Mouse (Mus musculus) CH12.LX (cell line): ENCODE results near the gene Serpinb1a. TPM values are rescaled to one million over a fixed set of nuclear protein-coding genes. Genes with fewer than 3 reads are reported as not detected.

ENCODE experiments used
- DNase-seq: peaks from one replicate; pipeline ENCODE4 v3.0.0-alpha.2; 2013; ENCODE audit errors: extremely low read depth
- H3K27ac ChIP-seq: 2 replicates; pipeline ENCODE4 v1.5.1; 2012; ENCODE audit warnings: low read depth, mild to moderate bottlenecking, control low read depth, moderate library complexity; ENCODE audit not compliant: insufficient read depth
- H3K27me3 ChIP-seq: replicated peaks from 2 replicates; pipeline ENCODE3; 2012; ENCODE audit warnings: inconsistent platforms
- H3K36me3 ChIP-seq, 2 experiments: replicated peaks in 1 of 2; 2 replicates each; pipeline versions ENCODE3 to v1.6.1; 2012; ENCODE audit warnings: inconsistent platforms in 1 of 2, low read length in 1 of 2, mild to moderate bottlenecking in 1 of 2, mixed read lengths in 1 of 2, moderate library complexity in 1 of 2; ENCODE audit not compliant: control insufficient read depth in 1 of 2, insufficient read depth in 1 of 2
- H3K4me1 ChIP-seq, 2 experiments: 2 replicates each; pipeline ENCODE4 v1.6.1; 2012; ENCODE audit warnings: inconsistent platforms in 1 of 2, moderate library complexity in 1 of 2; ENCODE audit not compliant: insufficient read depth in 2 of 2, control insufficient read depth in 1 of 2
- H3K4me2 ChIP-seq: 2 replicates; pipeline ENCODE4 v1.6.1; 2012; ENCODE audit warnings: low read depth, mild to moderate bottlenecking, control low read depth; ENCODE audit not compliant: poor library complexity, insufficient read depth, severe bottlenecking
- H3K4me3 ChIP-seq, 3 experiments: fragments of 150-350 bp in 1 of 3; sonication (generic) in 1 of 3; replicated peaks in 1 of 3; 2 replicates each; pipeline versions ENCODE3 to v1.5.1; 2011 to 2012; ENCODE audit warnings: low read depth in 2 of 3, low read length in 2 of 3, mild to moderate bottlenecking in 2 of 3, moderate library complexity in 2 of 3, control low read depth in 1 of 3, improper control_type of control experiment in 1 of 3, inconsistent platforms in 1 of 3, mixed read lengths in 1 of 3; ENCODE audit not compliant: poor library complexity in 1 of 3
- H3K79me2 ChIP-seq: replicated peaks from 2 replicates; pipeline ENCODE4 v1.6.1; 2012; ENCODE audit warnings: mild to moderate bottlenecking, moderate library complexity; ENCODE audit not compliant: control insufficient read depth, poor library complexity, insufficient read depth, severe bottlenecking; ENCODE audit errors: extremely low read depth
- H3K9ac ChIP-seq: 2 replicates; pipeline ENCODE4 v1.6.1; 2012; ENCODE audit warnings: low read depth, mild to moderate bottlenecking, control low read depth, moderate library complexity; ENCODE audit not compliant: insufficient read depth
- H3K9me3 ChIP-seq: replicated peaks from 2 replicates; pipeline ENCODE3; 2012; ENCODE audit warnings: low read length, inconsistent platforms, mixed read lengths
- CHD1 ChIP-seq: IDR thresholded peaks from 2 replicates; pipeline ENCODE4 v1.6.1; 2012; ENCODE audit warnings: low read depth, low read length, improper control_type of control experiment, inconsistent platforms
- CHD2 ChIP-seq: IDR thresholded peaks from 2 replicates; pipeline ENCODE4 v1.6.1; 2011; ENCODE audit warnings: low read length, improper control_type of control experiment
- CTCF ChIP-seq, 2 experiments: IDR thresholded peaks in 1 of 2; conservative IDR thresholded peaks in 1 of 2; 2 replicates each; pipeline ENCODE4 v1.5.1; 2011 to 2012; ENCODE audit warnings: low read depth in 2 of 2, low read length in 2 of 2, improper control_type of control experiment in 1 of 2, inconsistent platforms in 1 of 2, mild to moderate bottlenecking in 1 of 2, moderate library complexity in 1 of 2
- E2F4 ChIP-seq: IDR thresholded peaks from 2 replicates; pipeline ENCODE4 v1.6.1; 2011; ENCODE audit warnings: low read depth, low read length, improper control_type of control experiment; ENCODE audit not compliant: insufficient replicate concordance
- ETS1 ChIP-seq: conservative IDR thresholded peaks from 2 replicates; pipeline ENCODE4 v1.6.1; 2012; ENCODE audit warnings: low read depth, mild to moderate bottlenecking, inconsistent platforms, low read length, improper control_type of control experiment, moderate library complexity
- HCFC1 ChIP-seq: IDR thresholded peaks from 2 replicates; pipeline ENCODE4 v1.6.1; 2012; ENCODE audit warnings: low read depth, mild to moderate bottlenecking, inconsistent platforms, low read length, improper control_type of control experiment
- IRF4 ChIP-seq: IDR thresholded peaks from 2 replicates; pipeline ENCODE4 v1.6.1; 2014; ENCODE audit warnings: low read depth, mild to moderate bottlenecking, inconsistent platforms, low read length, improper control_type of control experiment
- KAT2A ChIP-seq: IDR thresholded peaks from 2 replicates; pipeline ENCODE4 v1.6.1; 2012; ENCODE audit warnings: low read length, improper control_type of control experiment, inconsistent platforms; ENCODE audit not compliant: insufficient replicate concordance
- MAX ChIP-seq: IDR thresholded peaks from 2 replicates; pipeline ENCODE4 v1.6.1; 2011; ENCODE audit warnings: low read length, improper control_type of control experiment
- MAZ ChIP-seq: IDR thresholded peaks from 2 replicates; pipeline ENCODE4 v1.6.1; 2012; ENCODE audit warnings: low read depth, mild to moderate bottlenecking, inconsistent platforms, low read length, improper control_type of control experiment, moderate library complexity
- MEF2A ChIP-seq: IDR thresholded peaks from 2 replicates; pipeline ENCODE4 v1.6.1; 2014; ENCODE audit warnings: low read depth, mild to moderate bottlenecking, inconsistent platforms, low read length, improper control_type of control experiment, borderline replicate concordance
- MXI1 ChIP-seq: IDR thresholded peaks from 2 replicates; pipeline ENCODE4 v1.6.1; 2011; ENCODE audit warnings: mild to moderate bottlenecking, low read depth, low read length, improper control_type of control experiment
- MYC ChIP-seq: IDR thresholded peaks from 2 replicates; pipeline ENCODE4 v1.6.1; 2011; ENCODE audit warnings: low read depth, mild to moderate bottlenecking, improper control_type of control experiment, low read length
- NELFE ChIP-seq: IDR thresholded peaks from 2 replicates; pipeline ENCODE4 v1.6.1; 2011; ENCODE audit warnings: low read depth, low read length, improper control_type of control experiment
- NRF1 ChIP-seq: IDR thresholded peaks from 2 replicates; pipeline ENCODE4 v1.6.1; 2014; ENCODE audit warnings: low read depth, mild to moderate bottlenecking, inconsistent platforms, low read length, improper control_type of control experiment, moderate library complexity
- POLR2A ChIP-seq: IDR thresholded peaks from 2 replicates; pipeline ENCODE4 v1.6.1; 2011; ENCODE audit warnings: low read depth, mild to moderate bottlenecking, improper control_type of control experiment, low read length
- SIN3A ChIP-seq: IDR thresholded peaks from 2 replicates; pipeline ENCODE4 v1.6.1; 2012; ENCODE audit warnings: low read length, improper control_type of control experiment, inconsistent platforms
- TBP ChIP-seq: conservative IDR thresholded peaks from 2 replicates; pipeline ENCODE4 v1.6.1; 2011; ENCODE audit warnings: low read depth, low read length, improper control_type of control experiment
- TCF12 ChIP-seq: IDR thresholded peaks from 2 replicates; pipeline ENCODE4 v1.6.1; 2014; ENCODE audit warnings: low read depth, mild to moderate bottlenecking, inconsistent platforms, low read length, improper control_type of control experiment
- UBTF ChIP-seq: IDR thresholded peaks from 2 replicates; pipeline ENCODE4 v1.6.1; 2012; ENCODE audit warnings: low read depth, mild to moderate bottlenecking, inconsistent platforms, low read length, improper control_type of control experiment, moderate library complexity
- USF1 ChIP-seq: IDR thresholded peaks from 2 replicates; pipeline ENCODE4 v1.6.1; 2014; ENCODE audit warnings: low read depth, mild to moderate bottlenecking, inconsistent platforms, low read length, improper control_type of control experiment
- USF2 ChIP-seq: conservative IDR thresholded peaks from 2 replicates; pipeline ENCODE4 v1.6.1; 2011; ENCODE audit warnings: low read depth, low read length, improper control_type of control experiment
- ZMIZ1 ChIP-seq: IDR thresholded peaks from 2 replicates; pipeline ENCODE4 v1.6.1; 2012; ENCODE audit warnings: low read depth, mild to moderate bottlenecking, inconsistent platforms, low read length, improper control_type of control experiment
- ZNF384 ChIP-seq: IDR thresholded peaks from 2 replicates; pipeline ENCODE4 v1.6.1; 2012; ENCODE audit warnings: low read depth, low read length, improper control_type of control experiment, inconsistent platforms
- dilution Hi-C: fragments of 300-500 bp; cut with MboI; formaldehyde crosslinking; loops from 2 replicates; pipeline ENCODE4 v1.14.3; 2020; ENCODE audit warnings: low sequenced_read_pairs; ENCODE audit not compliant: extremely low pct_unique_long_range_greater_than_20kb, extremely low pct_ligation_motif_present
- in situ Hi-C: fragments of 300-500 bp; cut with MboI; formaldehyde crosslinking; loops from 3 replicates; pipeline ENCODE4 v1.14.3; 2019; ENCODE audit warnings: low sequenced_read_pairs, low pct_ligation_motif_present, low pct_unique_long_range_greater_than_20kb, mixed read lengths
- polyA plus RNA-seq: library from polyadenylated mRNA; unstranded; fragments of >175 nt; gene quantifications from 2 replicates; pipeline ENCODE4 v1.2.1, GENCODE M21; 2012; ENCODE audit warnings: low read depth; ENCODE audit not compliant: insufficient read length
- total RNA-seq, 2 experiments: library from RNA; depleted of rRNA; stranded (reverse); fragments of 300-350 nt in 1 of 2; fragments of >200 nt in 1 of 2; gene quantifications; 2 replicates each; pipeline ENCODE4 v1.2.3; 2012 to 2014

The Serpinb1a gene
- total and polyA plus RNA-seq, 3 experiments: 2.5 to 23.0 (median 9.3) TPM

DNA sequence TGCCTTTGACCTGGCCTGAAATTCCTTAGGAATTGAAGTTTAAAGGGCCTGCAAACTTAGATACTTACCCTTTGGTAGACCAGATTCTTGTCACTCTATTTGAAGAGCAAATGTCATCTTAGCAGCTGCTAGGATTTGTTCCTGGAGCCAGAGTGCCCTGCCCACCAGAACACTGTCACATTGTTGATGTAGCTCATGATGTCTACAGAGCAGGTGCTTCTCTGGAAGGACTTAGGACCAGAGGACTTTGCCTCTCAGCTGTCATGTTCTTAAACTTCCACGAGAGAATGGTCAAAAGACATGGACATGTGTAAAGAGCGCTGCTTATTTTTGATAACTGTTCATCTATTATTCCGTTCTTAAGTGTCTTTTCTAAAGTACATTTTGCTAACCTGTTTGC is 31.7 kb downstream of the Serpinb1a start:
- in situ Hi-C loops: no loop called here
- Histone ChIP-seq H3K9ac (no peak overlapping the region), H3K4me3 (no peak overlapping the region), H3K9me3 (peaks cover 2% of the 10 kb centered on the region), H3K36me3 (peaks cover 56 to 90% of the 10 kb centered on the region in 2 experiments), H3K4me1 (peaks cover 0 to 14% of the 10 kb centered on the region in 2 experiments; a peak in 2 of 4 replicates), H3K27ac (no peak overlapping the region), H3K4me2 (no peak overlapping the region), H3K27me3 (no peaks in the 10 kb centered on the region), H3K79me2 (no peaks in the 10 kb centered on the region)
- dilution Hi-C loops: no loop called here
- DNase-seq: no peak
- TF ChIP-seq MAZ (no peak), ZMIZ1 (no peak), ZNF384 (no peak)

DNA sequence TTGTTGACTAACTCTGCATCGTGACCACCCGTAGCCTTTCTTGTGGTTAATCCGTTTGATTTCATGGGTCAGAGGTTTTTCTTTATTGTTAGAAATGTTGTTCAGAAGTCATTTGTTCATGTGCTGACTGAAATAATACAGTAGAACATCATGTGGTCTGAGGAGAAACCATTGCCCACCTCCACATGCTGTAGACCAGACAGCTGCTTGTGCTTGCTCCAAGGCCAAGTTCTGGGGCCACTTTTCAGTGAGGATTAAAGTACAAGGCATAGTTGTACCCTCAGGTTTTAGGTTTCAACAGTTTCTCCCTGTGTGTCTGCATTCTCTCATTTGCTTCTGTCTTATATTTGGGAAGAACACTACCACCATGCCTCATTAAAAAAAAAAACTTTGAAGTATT is 43.4 kb downstream of the Serpinb1a start:
- dilution Hi-C loops: no loop called here

DNA sequence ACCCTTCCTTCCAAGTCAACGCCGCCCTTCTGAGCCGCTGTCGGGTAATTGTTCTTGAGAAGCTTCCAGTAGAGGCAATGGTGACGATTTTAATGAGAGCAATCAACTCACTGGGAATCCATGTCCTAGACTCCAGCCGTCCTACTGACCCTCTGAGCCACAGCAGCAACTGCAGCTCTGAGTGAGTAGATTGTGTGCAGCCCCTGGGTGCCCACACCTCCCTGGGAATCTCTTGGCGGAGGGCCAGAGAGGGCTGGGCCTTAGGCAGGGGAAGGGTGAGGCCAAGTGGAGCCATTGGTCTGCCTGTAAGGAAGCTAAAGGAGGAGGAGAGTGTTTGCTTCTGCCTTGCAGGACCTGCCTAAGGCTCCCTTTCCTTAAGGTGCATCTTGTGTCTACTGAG is 44.2 kb downstream of the Serpinb1a start:
- no peak for TF ChIP-seq TBP
- TF ChIP-seq USF1: no peak
- no peak for TF ChIP-seq ETS1
- no peak for TF ChIP-seq MAX
- no peak for TF ChIP-seq MAZ
- no peak for TF ChIP-seq UBTF
- no peak for TF ChIP-seq NELFE
- TF ChIP-seq CHD2: no peak
- TF ChIP-seq HCFC1: no peak
- no peak for TF ChIP-seq MYC
- TF ChIP-seq KAT2A: no peak
- TF ChIP-seq TCF12: no peak
- no peak for TF ChIP-seq POLR2A
- TF ChIP-seq MEF2A: no peak
- no peak for TF ChIP-seq MXI1
- TF ChIP-seq ZMIZ1: no peak
- no peak for TF ChIP-seq CHD1
- no peak overlapping the region for H3K4me3 ChIP-seq
- H3K9me3 ChIP-seq: no peaks in the 10 kb centered on the region
- dilution Hi-C loops (no loop called here), in situ Hi-C loops (no loop called here)
- peaks cover 3 to 28% of the 10 kb centered on the region in 2 experiments; a peak in 3 of 4 replicates for H3K4me1 ChIP-seq
- H3K79me2 ChIP-seq: peaks cover 28% of the 10 kb centered on the region
- H3K9ac ChIP-seq: no peak overlapping the region
- no peak for DNase-seq
- no peak overlapping the region for H3K4me2 ChIP-seq
- H3K36me3 ChIP-seq: peaks cover 29 to 76% of the 10 kb centered on the region in 2 experiments
- no peak overlapping the region for H3K27ac ChIP-seq
- no peaks in the 10 kb centered on the region for H3K27me3 ChIP-seq

More for the DNA sequence above, 43.4 kb downstream of the Serpinb1a start:
- H3K9me3 ChIP-seq: no peaks in the 10 kb centered on the region
- peaks cover 3 to 28% of the 10 kb centered on the region in 2 experiments; a peak in 3 of 4 replicates for H3K4me1 ChIP-seq
- H3K4me3 ChIP-seq: no peak overlapping the region
- H3K9ac ChIP-seq: no peak overlapping the region
- TF ChIP-seq SIN3A: no peak
- no peak for TF ChIP-seq NRF1
- TF ChIP-seq E2F4: no peak
- TF ChIP-seq USF2: no peak
- TF ChIP-seq ZMIZ1: no peak
- TF ChIP-seq IRF4: no peak
- TF ChIP-seq MEF2A: no peak
- no peak for TF ChIP-seq UBTF
- no peak for TF ChIP-seq ETS1
- no peak for TF ChIP-seq CTCF (conservative IDR thresholded peaks at IDR 0.05 in 1 of 2, IDR thresholded peaks at IDR 0.05 in 1 of 2; ENCODE audit: low read depth in 2 of 2, low read length in 2 of 2)
- H3K27ac ChIP-seq: no peak overlapping the region
- in situ Hi-C loops: no loop called here
- DNase-seq: no peak
- peaks cover 33 to 84% of the 10 kb centered on the region in 2 experiments for H3K36me3 ChIP-seq
- no peaks in the 10 kb centered on the region for H3K27me3 ChIP-seq
- H3K4me2 ChIP-seq: no peak overlapping the region
- H3K79me2 ChIP-seq: peaks cover 25% of the 10 kb centered on the region
